Mouse (Mus musculus) lung, postnatal 0 days (tissue): ENCODE data around the gene Pik3r4.

ENCODE experiments used
- CTCF ChIP-seq: IDR thresholded peaks from 2 replicates; pipeline ENCODE4 v1.5.1; 2016; ENCODE audit warnings: antibody characterized with exemption, mild to moderate bottlenecking
- EP300 ChIP-seq: IDR thresholded peaks from 2 replicates; pipeline ENCODE4 v1.6.1; 2016; ENCODE audit warnings: antibody characterized with exemption, mild to moderate bottlenecking, control low read depth

DNA sequence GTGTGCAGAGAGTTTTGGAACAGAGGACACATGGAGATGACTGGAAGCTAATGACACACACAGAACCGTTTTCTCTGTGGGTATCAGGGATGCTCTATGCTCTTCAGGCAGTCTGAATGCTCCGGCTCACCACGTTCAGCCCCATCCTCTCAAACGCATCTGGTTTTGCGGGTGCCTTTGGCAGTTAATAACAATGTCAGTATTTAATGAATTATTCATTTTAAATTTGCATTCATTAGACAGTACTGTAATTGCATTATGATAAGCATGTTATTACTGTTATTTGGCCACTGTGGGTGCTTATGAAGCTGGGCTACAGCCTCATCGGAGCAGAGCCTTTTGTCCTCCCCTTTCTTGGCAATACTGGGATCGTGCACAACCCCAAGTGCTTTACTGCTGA lies 38.6 kb downstream of the Pik3r4 start:
- TF ChIP-seq CTCF (no peak), EP300 (no peak)
